Mouse (Mus musculus) stomach, postnatal 0 days (tissue): ENCODE results near the gene B9d1. TPM values are rescaled to one million over a fixed set of nuclear protein-coding genes. Genes with fewer than 3 reads are reported as not detected.
A peak's percentile ranks its signal among the peaks of the same experiment; 100 is the strongest.

ENCODE experiments used
- ATAC-seq: fragments of 200-750 bp; cut with Nextera tagmentation; 2 replicates; pipeline ENCODE4 v1.8.0; 2017; ENCODE audit not compliant: low FRiP score, low TSS enrichment
- DNase-seq: peaks from one replicate; pipeline ENCODE4 v3.0.0-alpha.2; 2016; ENCODE audit warnings: low spot score
- H3K27ac ChIP-seq: fragments of 300-500 bp; sonication (generic); replicated peaks from 2 replicates; pipeline ENCODE4 v1.5.1; 2014; ENCODE audit warnings: mild to moderate bottlenecking, control low read depth
- H3K27me3 ChIP-seq: fragments of 300-500 bp; sonication (generic); 2 replicates; pipeline ENCODE4 v1.6.1; 2014; ENCODE audit warnings: low read length; ENCODE audit not compliant: control insufficient read depth, insufficient read depth
- H3K36me3 ChIP-seq: fragments of 300-500 bp; sonication (generic); 2 replicates; pipeline ENCODE4 v1.6.1; 2014; ENCODE audit warnings: low read length, mixed read lengths; ENCODE audit not compliant: control insufficient read depth, insufficient read depth
- H3K4me1 ChIP-seq: fragments of 300-500 bp; sonication (generic); replicated peaks from 2 replicates; pipeline ENCODE4 v1.6.1; 2014; ENCODE audit warnings: antibody characterized with exemption; ENCODE audit not compliant: control insufficient read depth, insufficient read depth
- H3K4me2 ChIP-seq: fragments of 300-500 bp; sonication (generic); replicated peaks from 2 replicates; pipeline ENCODE4 v1.6.1; 2014; ENCODE audit warnings: low read depth, mild to moderate bottlenecking, control low read depth, moderate library complexity
- H3K4me3 ChIP-seq: fragments of 300-500 bp; sonication (generic); 2 replicates; pipeline ENCODE4 v1.5.1; 2014; ENCODE audit warnings: low read depth, low read length, control low read depth
- H3K9ac ChIP-seq: fragments of 300-500 bp; sonication (generic); 2 replicates; pipeline ENCODE4 v1.6.1; 2014; ENCODE audit warnings: mild to moderate bottlenecking, low read length, control low read depth, mixed read lengths
- H3K9me3 ChIP-seq: fragments of 300-500 bp; sonication (generic); 2 replicates; pipeline ENCODE4 v1.6.1; 2016; ENCODE audit warnings: low read length; ENCODE audit not compliant: control insufficient read depth
- CTCF ChIP-seq: IDR thresholded peaks from 2 replicates; pipeline ENCODE4 v1.5.1; 2016; ENCODE audit warnings: antibody characterized with exemption, low read depth, mild to moderate bottlenecking, moderate library complexity
- EP300 ChIP-seq: optimal IDR thresholded peaks from 2 replicates; pipeline ENCODE3; 2016; ENCODE audit warnings: antibody characterized with exemption
- WGBS: fragments of 180-500 bp; shearing (Covaris S2); extraction: QIAGEN DNeasy Blood & Tissue Kit; methylation state at CpG from one replicate; pipeline ENCODE4 v1.1.7; 2014; 5-methylcytosine and 5-hydroxymethylcytosine counted together
- polyA plus RNA-seq: library from polyadenylated mRNA; unstranded; fragments of >200 nt; fragmentation: Nextera tagmentation; extraction: Ambion mirVana; gene quantifications from 2 replicates; pipeline ENCODE4 v1.2.1, GENCODE M21; 2015

Gene B9d1
- polyA plus RNA-seq, 1 experiment from 2014 or later, result 11.3 TPM

DNA sequence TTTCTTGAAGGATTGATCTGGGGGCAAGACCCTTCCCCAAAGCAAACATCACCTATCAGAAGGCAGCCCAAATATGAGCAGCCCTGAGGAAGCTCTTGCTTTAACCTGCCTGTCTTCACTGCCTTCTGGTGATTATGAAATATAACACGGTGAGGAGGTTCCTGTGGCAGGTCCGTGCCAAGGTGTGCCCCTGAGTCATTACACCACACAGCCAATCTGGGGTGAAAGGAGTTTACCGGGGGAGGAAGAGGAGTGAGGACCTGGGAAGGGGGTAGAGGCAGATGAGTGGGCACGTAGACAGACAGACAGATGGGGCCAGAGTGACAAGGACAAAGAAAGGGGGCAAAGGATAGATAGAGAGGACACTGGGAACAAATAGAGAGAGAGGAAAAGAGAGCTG, 31.3 kb upstream of the B9d1 start:
- Histone ChIP-seq H3K9me3 (no peaks in the 10 kb centered on the region), H3K9ac (no peak overlapping the region), H3K4me3 (no peak overlapping the region), H3K36me3 (no peaks in the 10 kb centered on the region), H3K4me2 (no peak overlapping the region), H3K27ac (no peak overlapping the region), H3K27me3 (no peaks in the 10 kb centered on the region), H3K4me1 (0 out of 2 replicates have a peak, but pooled peaks cover 3% of the 10 kb centered on the region)
- ATAC-seq (no peak), DNase-seq (no peak)
- 57% methylated on average over 4 of the region's 4 CpGs for WGBS
- TF ChIP-seq CTCF (no peak), EP300 (no peak)

DNA sequence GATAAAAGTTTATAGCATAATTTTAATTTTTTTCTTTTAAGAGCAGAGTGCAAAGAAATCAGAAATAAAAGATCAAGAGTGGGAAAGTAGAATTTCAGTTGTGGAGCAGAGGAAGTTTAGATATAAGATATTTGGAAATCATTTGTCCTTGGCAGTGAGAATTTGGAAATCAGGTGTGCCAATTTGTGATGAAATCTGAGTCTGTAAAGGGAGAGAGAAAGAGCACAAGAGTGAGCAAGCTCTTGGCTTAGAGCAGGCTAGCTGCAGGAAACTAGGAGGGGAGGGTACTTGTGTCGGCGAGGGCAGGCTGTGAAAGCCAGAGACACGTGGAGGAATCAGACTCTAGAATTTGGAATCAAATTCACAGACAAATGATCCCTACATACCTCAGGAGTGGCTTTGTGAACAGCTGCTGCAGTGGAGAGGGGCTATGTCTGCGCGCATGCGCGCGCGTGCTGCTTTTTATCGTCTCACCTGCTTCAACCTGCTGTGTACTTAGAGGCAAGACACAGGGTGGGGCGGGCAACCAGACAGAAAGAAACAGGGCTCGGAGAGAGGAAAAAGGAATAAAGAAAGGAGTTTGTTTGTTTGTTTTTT, 28.1 kb upstream of the B9d1 start:
- H3K36me3 ChIP-seq, result no peaks in the 10 kb centered on the region
- H3K9ac ChIP-seq, result no peak overlapping the region
- no peak overlapping the region for H3K4me3 ChIP-seq
- no peaks in the 10 kb centered on the region for H3K9me3 ChIP-seq
- H3K27ac ChIP-seq, result no peak overlapping the region
- TF ChIP-seq CTCF (no peak), EP300 (no peak)
- peak; percentile 56 for DNase-seq
- no peaks in the 10 kb centered on the region for H3K27me3 ChIP-seq
- H3K4me1 ChIP-seq, result 0 out of 2 replicates have a peak, but pooled peaks cover 3% of the 10 kb centered on the region
- WGBS, result 29% methylated on average over 12 of the region's 12 CpGs
- H3K4me2 ChIP-seq, result peak overlapping the region; percentile 44
- ATAC-seq, result no peak

DNA sequence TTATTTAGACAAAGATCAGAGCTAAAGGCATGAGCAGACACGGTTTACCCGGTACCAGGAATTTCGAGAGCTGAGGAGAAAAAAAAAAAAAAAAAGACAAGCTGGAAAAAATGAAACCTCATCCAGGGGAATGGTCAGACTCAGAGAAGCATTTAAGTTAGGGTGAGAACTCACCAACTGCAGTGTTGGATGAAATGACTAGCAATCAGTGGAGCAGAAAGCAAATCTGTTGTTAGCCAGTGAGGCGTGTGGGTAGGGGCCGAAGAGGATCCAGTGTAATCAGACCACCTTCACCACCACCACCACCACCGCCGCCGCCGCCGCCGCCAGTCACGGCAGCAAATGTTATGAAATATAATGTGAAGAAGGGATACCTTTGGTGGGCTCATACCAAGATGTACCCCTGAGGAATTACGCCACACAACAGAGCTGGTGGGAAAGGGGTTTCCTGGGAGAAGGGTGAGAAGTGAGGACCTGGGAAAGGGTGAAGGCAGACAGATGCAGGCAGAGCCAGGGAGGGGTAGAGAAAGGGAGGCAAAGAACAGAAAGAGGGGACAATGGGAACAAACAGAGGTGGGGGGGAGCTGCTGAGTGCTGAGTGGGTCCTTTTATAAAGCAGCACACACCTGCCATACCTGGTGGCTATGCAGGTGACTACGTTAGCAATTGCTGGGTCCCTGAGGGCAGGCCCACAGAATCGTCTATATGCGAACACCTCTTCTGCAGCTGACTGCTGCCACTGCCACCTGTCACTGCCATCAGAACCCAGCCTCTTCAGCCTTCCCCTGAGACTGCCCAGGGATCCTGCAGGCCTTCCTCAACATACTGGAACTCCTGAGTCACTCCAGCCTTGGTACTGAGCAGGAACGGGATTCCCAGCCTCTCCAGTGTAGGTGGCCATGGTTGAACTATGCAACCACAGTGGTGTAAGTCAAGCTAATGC, 27.1 kb upstream of the B9d1 start:
- peak overlapping the region; percentile 44 for H3K4me2 ChIP-seq
- no peak overlapping the region for H3K4me3 ChIP-seq
- 0 out of 2 replicates have a peak, but pooled peaks cover 3% of the 10 kb centered on the region for H3K4me1 ChIP-seq
- no peak overlapping the region for H3K27ac ChIP-seq
- no peaks in the 10 kb centered on the region for H3K36me3 ChIP-seq
- no peak overlapping the region for H3K9ac ChIP-seq
- ATAC-seq (no peak), DNase-seq (no peak)
- TF ChIP-seq EP300 (no peak), CTCF (no peak)
- H3K27me3 ChIP-seq, result no peaks in the 10 kb centered on the region
- no peaks in the 10 kb centered on the region for H3K9me3 ChIP-seq
- WGBS, result 63% methylated on average over 17 of the region's 17 CpGs

DNA sequence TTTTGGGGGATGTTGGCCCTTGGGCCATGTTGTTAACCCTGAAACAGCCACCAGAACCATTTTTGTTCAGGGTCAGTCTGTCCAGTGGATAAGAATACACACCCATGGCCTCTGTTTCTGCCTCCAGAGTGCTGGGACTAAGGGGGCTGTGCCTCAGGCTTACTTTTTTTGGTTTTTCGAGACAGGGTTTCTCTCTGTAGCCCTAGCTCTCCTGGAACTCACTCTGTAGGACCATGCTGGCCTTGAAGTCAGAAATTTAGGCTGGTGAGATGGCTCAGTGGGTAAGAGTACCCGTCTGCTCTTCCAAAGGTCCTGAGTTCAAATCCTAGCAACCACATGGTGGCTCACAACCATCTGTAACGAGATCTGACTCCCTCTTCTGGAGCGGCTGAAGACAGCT, 26.2 kb upstream of the B9d1 start:
- H3K4me1 ChIP-seq, result 0 out of 2 replicates have a peak, but pooled peaks cover 3% of the 10 kb centered on the region
- WGBS, result 85% methylated on average over 4 of the region's 4 CpGs
- H3K4me3 ChIP-seq, result no peak overlapping the region
- H3K9me3 ChIP-seq, result no peaks in the 10 kb centered on the region
- DNase-seq (no peak), ATAC-seq (no peak)
- no peaks in the 10 kb centered on the region for H3K36me3 ChIP-seq
- no peak overlapping the region for H3K9ac ChIP-seq
- no peaks in the 10 kb centered on the region for H3K27me3 ChIP-seq
- TF ChIP-seq EP300 (no peak), CTCF (no peak)
- no peak overlapping the region for H3K27ac ChIP-seq
- H3K4me2 ChIP-seq, result no peak overlapping the region

DNA sequence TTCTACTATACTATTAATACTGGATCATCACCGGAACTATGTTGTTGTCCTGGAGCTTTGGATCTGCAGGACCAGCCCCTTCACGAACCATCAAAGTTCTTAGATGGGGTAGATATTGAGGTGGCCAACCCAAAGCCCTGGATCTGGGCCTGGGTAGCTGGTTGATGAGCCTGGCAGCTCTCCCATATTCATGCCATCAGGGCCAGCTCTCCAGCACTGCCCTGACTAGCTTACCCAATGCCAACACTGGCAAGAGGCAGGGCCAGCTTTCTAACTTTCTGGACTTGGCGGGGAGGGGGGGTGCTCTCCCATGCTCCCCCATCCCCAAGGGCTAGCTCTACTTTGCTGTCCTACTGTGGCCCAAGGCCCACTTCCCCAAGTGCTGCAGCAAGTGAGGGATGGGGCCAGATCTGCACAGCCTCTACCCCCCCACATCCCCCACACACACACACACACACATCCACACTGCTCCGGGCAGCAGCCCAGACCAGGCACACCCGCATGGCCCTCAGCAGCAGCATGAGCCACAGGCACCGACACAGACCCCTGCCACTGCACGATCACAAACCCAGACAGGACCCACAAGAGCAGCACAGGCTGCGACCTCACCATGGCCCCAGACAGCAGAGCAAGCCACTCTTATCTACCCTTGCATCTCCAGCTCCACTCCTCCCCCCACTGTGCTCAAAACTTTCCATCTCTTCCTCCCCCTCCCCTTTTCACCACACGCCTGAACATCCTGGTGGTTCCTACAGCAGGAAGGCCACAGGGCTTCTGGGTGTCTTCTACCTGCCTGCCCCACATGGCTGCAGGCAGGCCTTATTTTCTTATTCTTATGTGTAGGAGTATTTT, 23.5 kb upstream of the B9d1 start:
- Histone ChIP-seq H3K27me3 (no peaks in the 10 kb centered on the region), H3K9ac (no peak overlapping the region), H3K27ac (no peak overlapping the region), H3K4me2 (no peak overlapping the region), H3K4me1 (peaks cover 7% of the 10 kb centered on the region; the same call in 1 of the 2 replicates), H3K36me3 (no peaks in the 10 kb centered on the region), H3K9me3 (no peaks in the 10 kb centered on the region), H3K4me3 (no peak overlapping the region)
- ATAC-seq, result no peak
- TF ChIP-seq CTCF, result no peak
- TF ChIP-seq EP300, result no peak
- no peak for DNase-seq
- WGBS, result 51% methylated on average over 9 of the region's 9 CpGs
